Mouse (Mus musculus): ENCODE measurements at regions not wholly inside any gene's neighbourhood (a gene's known extent, or its start where the extent isn't known, plus 50 kb on each side); places are given as distances from the start of the nearest gene placed in this dataset.

DNA sequence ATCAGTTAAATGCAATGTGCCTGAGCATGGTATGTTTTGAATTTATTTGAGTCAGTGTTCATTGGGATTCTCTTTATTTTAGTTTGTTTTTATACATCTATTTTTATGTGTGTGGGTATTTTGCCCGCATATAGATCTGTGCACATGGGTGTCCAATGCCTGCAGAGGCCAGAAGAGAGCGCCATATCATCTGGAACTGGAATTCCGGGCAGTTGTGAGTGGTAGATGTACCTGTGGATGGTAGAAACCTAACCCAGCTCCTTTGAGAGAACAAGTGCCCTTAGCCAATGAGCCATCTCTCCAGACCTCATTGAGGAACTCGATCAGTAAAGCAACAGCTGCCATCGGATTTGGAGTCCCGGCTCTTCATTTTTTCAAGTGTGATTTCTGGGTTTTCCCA, 94.0 kb upstream of the Mon1b start:
- no peaks in the 10 kb centered on the region for H3K9me3 ChIP-seq (replicated peaks; ENCODE audit: control insufficient read depth, low read length, poor library complexity, severe bottlenecking)
- no peak for ATAC-seq
- 84% methylated on average over 6 of the region's 6 CpGs for WGBS

DNA sequence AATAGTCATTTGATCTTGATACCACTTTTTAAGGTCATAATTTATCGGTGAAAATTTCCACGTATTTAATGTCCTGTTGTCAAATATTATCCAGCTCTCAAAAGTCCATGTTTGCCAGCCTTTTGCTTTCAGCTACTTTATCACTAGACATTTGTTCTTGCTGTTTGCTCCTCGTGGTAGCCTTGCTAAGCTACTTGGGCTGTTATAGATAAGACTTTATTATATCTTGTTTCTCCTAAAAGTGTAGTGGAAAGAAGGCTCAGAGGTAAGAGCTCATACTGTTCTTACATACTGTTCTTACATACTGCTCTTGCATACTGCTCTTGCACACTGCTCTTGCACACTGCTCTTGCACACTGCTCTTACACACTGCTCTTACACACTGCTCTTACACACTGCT, 93.3 kb upstream of the Mon1b start:
- no peaks in the 10 kb centered on the region for H3K36me3 ChIP-seq (ENCODE audit: control insufficient read depth, insufficient read depth, low read length)
- no peaks in the 10 kb centered on the region for H3K27me3 ChIP-seq (ENCODE audit: control insufficient read depth, insufficient read depth, low read depth, low read length)
- H3K4me2 ChIP-seq (ENCODE audit: low read length), result no peak overlapping the region
- H3K27ac ChIP-seq (ENCODE audit: low read length), result no peak overlapping the region
- WGBS, result 84% methylated on average over 3 of the region's 3 CpGs
- H3K4me3 ChIP-seq (ENCODE audit: low read depth, low read length), result no peak overlapping the region
- no peak overlapping the region for H3K9ac ChIP-seq (ENCODE audit: low read depth, low read length)
- H3K4me1 ChIP-seq (ENCODE audit: control insufficient read depth, insufficient read depth, low read length), result no peaks in the 10 kb centered on the region
- ATAC-seq, result no peak
- no peaks in the 10 kb centered on the region for H3K9me3 ChIP-seq (replicated peaks; ENCODE audit: control insufficient read depth, low read length, poor library complexity, severe bottlenecking)

More for the DNA sequence above, 94.0 kb upstream of the Mon1b start:
- no peak overlapping the region for H3K4me3 ChIP-seq (ENCODE audit: low read depth, low read length)
- H3K4me1 ChIP-seq (ENCODE audit: control insufficient read depth, insufficient read depth, low read length), result no peaks in the 10 kb centered on the region
- no peak overlapping the region for H3K9ac ChIP-seq (ENCODE audit: low read depth, low read length)
- no peak overlapping the region for H3K27ac ChIP-seq (ENCODE audit: low read length)
- no peaks in the 10 kb centered on the region for H3K36me3 ChIP-seq (ENCODE audit: control insufficient read depth, insufficient read depth, low read length)
- no peak overlapping the region for H3K4me2 ChIP-seq (ENCODE audit: low read length)
- no peaks in the 10 kb centered on the region for H3K27me3 ChIP-seq (ENCODE audit: control insufficient read depth, insufficient read depth, low read depth, low read length)

DNA sequence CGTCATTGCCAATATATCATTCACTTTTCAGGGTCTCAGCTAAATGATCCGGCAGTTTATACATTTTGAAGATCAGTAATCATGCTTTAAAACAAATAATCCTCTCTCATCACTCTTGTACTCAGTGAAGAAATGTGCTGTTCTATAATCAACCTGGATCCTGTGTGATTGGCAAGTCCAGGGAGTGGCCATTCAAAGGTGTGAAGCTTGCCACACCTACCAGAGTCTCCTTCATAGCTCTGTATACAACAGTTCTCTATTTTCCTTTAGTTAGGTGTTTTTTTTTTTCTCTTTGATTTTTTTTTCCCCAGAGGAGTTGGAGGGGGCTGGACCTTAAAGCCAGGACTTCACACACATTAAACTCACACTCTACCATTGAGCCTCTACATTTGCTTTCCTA, 92.7 kb upstream of the Mon1b start:
- Histone ChIP-seq H3K9me3 (replicated peaks; ENCODE audit: control insufficient read depth, low read length, poor library complexity, severe bottlenecking) (no peaks in the 10 kb centered on the region), H3K9ac (ENCODE audit: low read depth, low read length) (no peak overlapping the region), H3K27ac (ENCODE audit: low read length) (no peak overlapping the region), H3K36me3 (ENCODE audit: control insufficient read depth, insufficient read depth, low read length) (no peaks in the 10 kb centered on the region), H3K4me1 (ENCODE audit: control insufficient read depth, insufficient read depth, low read length) (no peaks in the 10 kb centered on the region), H3K4me2 (ENCODE audit: low read length) (no peak overlapping the region), H3K27me3 (ENCODE audit: control insufficient read depth, insufficient read depth, low read depth, low read length) (no peaks in the 10 kb centered on the region), H3K4me3 (ENCODE audit: low read depth, low read length) (no peak overlapping the region)
- ATAC-seq, result no peak
- 87% methylated on average over 2 of the region's 2 CpGs for WGBS

DNA sequence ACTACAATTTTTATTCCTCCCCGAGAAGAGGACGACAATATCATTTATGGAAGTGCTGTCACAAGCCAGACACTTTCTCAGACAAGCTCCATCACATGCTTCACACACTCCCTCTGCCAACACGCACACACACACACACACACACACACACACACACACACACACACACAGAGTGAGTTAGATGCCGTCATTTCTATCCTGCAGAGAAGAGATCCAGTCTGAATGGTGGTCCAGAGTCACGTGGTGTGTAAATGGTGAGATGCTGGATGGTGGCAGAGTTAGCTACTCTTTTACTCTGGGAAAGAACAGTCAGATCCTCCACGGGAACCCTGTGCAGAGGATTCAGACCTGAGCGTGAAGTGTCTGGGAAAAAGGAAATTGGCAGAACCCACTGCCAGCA, 86.2 kb upstream of the Mon1b start:
- no peak overlapping the region for H3K27ac ChIP-seq (ENCODE audit: low read length)
- peaks cover under 1% of the 10 kb centered on the region for H3K4me1 ChIP-seq (ENCODE audit: control insufficient read depth, insufficient read depth, low read length)
- no peaks in the 10 kb centered on the region for H3K9me3 ChIP-seq (replicated peaks; ENCODE audit: control insufficient read depth, low read length, poor library complexity, severe bottlenecking)
- ATAC-seq, result no peak
- H3K4me2 ChIP-seq (ENCODE audit: low read length), result no peak overlapping the region
- no peaks in the 10 kb centered on the region for H3K27me3 ChIP-seq (ENCODE audit: control insufficient read depth, insufficient read depth, low read depth, low read length)
- H3K9ac ChIP-seq (ENCODE audit: low read depth, low read length), result no peak overlapping the region
- WGBS, result 79% methylated on average over 7 of the region's 7 CpGs
- no peaks in the 10 kb centered on the region for H3K36me3 ChIP-seq (ENCODE audit: control insufficient read depth, insufficient read depth, low read length)
- H3K4me3 ChIP-seq (ENCODE audit: low read depth, low read length), result no peak overlapping the region

DNA sequence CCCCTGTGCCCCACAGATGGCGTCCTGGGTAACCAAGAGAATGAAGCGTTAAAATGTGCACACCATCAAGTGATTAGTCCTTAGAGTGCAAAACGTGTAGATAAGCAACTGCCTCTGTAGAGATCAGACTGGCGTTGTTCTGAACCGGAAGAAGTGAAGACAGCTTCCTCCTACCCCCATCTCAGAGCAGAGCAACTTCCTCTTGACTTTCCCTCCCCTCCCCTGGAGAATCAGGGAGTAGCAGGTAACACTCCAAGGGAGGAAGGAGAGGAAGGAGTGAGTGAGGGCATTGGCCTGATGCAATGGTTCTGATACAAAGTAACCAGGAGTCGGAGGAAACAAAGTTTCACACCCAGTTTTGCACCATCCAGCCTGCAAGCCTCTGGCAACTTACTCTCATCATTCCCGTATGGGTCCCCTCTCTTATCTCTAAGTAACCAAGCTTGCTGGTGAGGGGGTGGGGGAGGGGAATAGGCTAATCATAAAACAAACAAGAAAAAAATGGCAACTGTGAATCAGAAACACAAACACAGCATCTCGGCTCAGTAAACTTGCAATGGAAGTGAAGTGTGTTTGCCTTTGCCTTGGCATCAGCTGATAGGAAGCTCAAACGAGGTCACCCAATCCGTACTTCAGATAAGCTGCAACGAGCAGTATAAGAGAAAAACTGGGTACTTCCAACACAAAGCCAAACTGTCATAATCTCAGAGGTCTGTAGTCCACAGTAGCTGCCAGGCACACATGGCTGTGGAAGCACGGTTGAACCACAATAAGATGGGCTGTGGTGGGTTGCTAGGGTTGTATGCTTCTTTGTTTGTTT, 83.7 kb upstream of the Mon1b start:
- Histone ChIP-seq H3K27ac (ENCODE audit: low read length) (no peak overlapping the region), H3K4me2 (ENCODE audit: low read length) (no peak overlapping the region), H3K36me3 (ENCODE audit: control insufficient read depth, insufficient read depth, low read length) (no peaks in the 10 kb centered on the region), H3K27me3 (ENCODE audit: control insufficient read depth, insufficient read depth, low read depth, low read length) (no peaks in the 10 kb centered on the region), H3K4me3 (ENCODE audit: low read depth, low read length) (no peak overlapping the region), H3K9ac (ENCODE audit: low read depth, low read length) (no peak overlapping the region), H3K4me1 (ENCODE audit: control insufficient read depth, insufficient read depth, low read length) (peaks cover 12% of the 10 kb centered on the region), H3K9me3 (replicated peaks; ENCODE audit: control insufficient read depth, low read length, poor library complexity, severe bottlenecking) (no peaks in the 10 kb centered on the region)
- ATAC-seq, result no peak
- 73% methylated on average over 12 of the region's 12 CpGs for WGBS

DNA sequence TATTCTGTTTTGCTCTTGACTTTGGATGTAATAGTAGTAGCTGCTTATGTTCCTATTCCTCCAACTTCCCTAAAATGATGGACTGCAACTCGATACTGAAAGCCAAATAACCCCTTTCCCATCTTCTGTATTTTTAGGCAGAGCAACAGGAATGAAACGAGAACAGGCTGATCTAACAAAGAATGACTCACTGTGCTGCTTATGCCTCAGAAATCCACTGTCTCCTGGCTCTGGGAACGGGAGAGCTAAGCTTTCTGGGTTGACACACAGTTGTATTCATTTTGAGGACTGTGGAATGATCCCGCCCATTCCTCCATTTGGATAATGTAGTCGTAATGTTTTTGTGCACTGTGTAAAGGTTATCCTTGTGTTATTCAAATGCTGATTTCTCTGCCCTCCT, 82.6 kb upstream of the Mon1b start:
- 60% methylated on average over 5 of the region's 5 CpGs for WGBS
- Histone ChIP-seq H3K27ac (ENCODE audit: low read length) (no peak overlapping the region), H3K36me3 (ENCODE audit: control insufficient read depth, insufficient read depth, low read length) (no peaks in the 10 kb centered on the region), H3K9ac (ENCODE audit: low read depth, low read length) (no peak overlapping the region), H3K4me1 (ENCODE audit: control insufficient read depth, insufficient read depth, low read length) (peaks cover 12% of the 10 kb centered on the region), H3K4me2 (ENCODE audit: low read length) (no peak overlapping the region), H3K27me3 (ENCODE audit: control insufficient read depth, insufficient read depth, low read depth, low read length) (no peaks in the 10 kb centered on the region), H3K9me3 (replicated peaks; ENCODE audit: control insufficient read depth, low read length, poor library complexity, severe bottlenecking) (no peaks in the 10 kb centered on the region), H3K4me3 (ENCODE audit: low read depth, low read length) (no peak overlapping the region)
- no peak for ATAC-seq

DNA sequence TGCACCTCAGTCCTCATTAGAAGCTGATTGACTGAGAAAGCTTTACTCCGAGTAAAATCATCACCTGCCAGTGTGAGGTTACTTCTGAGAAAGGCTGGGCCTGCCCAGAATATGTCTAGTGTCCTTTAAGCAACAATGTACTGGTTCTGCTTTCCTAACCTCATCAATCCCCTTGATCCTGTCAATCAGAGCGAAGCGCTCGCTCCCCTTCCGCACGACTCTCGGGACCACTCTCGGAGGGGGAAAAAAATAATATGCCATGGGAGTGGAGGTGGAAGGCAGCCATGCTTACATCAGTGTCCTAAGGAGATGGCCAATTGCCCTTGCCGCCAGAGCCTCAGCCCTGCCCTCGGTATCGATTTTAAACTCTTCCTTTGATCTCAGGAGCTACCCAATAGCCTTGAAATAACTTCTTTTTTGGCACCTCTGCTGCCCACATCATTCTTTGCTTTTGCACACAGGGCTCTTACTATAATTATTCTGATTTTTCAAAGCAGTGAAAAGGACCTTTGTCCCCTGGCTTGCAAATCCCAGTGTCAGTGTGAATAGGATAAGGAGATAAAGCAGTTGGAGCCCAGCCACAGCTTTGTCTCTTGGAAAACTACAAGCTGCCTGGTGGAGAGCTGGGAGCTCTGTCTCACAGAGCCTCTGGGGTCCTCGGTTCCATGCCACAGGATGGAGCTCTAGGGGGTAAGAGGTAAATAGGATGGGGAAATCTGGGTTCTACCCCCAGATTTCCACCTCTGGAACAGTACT, 80.5 kb upstream of the Mon1b start:
- ATAC-seq, result peak; percentile 64
- Histone ChIP-seq H3K4me3 (ENCODE audit: low read depth, low read length) (no peak overlapping the region), H3K27ac (ENCODE audit: low read length) (peak overlapping the region; percentile 23)

DNA sequence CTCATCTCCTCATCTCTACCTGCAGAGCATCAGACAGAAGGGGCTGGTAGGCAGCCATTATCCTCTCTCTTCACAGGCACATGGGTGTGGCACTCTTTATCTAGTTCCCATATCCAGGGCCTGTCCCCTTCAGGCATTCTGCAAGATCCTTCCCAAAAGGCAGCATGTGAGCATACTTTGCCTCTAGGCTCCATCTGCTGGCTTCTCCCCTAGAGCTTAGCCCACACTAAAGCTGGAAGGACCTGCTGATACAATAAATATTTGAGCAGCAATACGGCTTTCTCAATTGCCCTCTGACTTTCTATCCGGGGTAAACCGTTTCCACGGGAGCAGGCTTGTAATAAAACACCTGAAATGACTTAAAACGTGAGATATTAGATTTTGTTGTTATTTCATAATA, 78.4 kb upstream of the Mon1b start:
- no peak for ATAC-seq
- Histone ChIP-seq H3K4me1 (ENCODE audit: control insufficient read depth, insufficient read depth, low read length) (peaks cover 12% of the 10 kb centered on the region), H3K27ac (ENCODE audit: low read length) (no peak overlapping the region), H3K9me3 (replicated peaks; ENCODE audit: control insufficient read depth, low read length, poor library complexity, severe bottlenecking) (no peaks in the 10 kb centered on the region), H3K36me3 (ENCODE audit: control insufficient read depth, insufficient read depth, low read length) (no peaks in the 10 kb centered on the region), H3K9ac (ENCODE audit: low read depth, low read length) (no peak overlapping the region), H3K4me3 (ENCODE audit: low read depth, low read length) (no peak overlapping the region), H3K27me3 (ENCODE audit: control insufficient read depth, insufficient read depth, low read depth, low read length) (no peaks in the 10 kb centered on the region), H3K4me2 (ENCODE audit: low read length) (no peak overlapping the region)
- WGBS, result 64% methylated on average over 5 of the region's 5 CpGs

More for the DNA sequence above, 80.5 kb upstream of the Mon1b start:
- 3% methylated on average over 12 of the region's 12 CpGs for WGBS
- Histone ChIP-seq H3K36me3 (ENCODE audit: control insufficient read depth, insufficient read depth, low read length) (no peaks in the 10 kb centered on the region), H3K9me3 (replicated peaks; ENCODE audit: control insufficient read depth, low read length, poor library complexity, severe bottlenecking) (no peaks in the 10 kb centered on the region), H3K4me2 (ENCODE audit: low read length) (peak overlapping the region; percentile 53), H3K27me3 (ENCODE audit: control insufficient read depth, insufficient read depth, low read depth, low read length) (no peaks in the 10 kb centered on the region), H3K4me1 (ENCODE audit: control insufficient read depth, insufficient read depth, low read length) (peaks cover 12% of the 10 kb centered on the region), H3K9ac (ENCODE audit: low read depth, low read length) (peak overlapping the region; percentile 23; the same call in 1 of the 2 replicates)

DNA sequence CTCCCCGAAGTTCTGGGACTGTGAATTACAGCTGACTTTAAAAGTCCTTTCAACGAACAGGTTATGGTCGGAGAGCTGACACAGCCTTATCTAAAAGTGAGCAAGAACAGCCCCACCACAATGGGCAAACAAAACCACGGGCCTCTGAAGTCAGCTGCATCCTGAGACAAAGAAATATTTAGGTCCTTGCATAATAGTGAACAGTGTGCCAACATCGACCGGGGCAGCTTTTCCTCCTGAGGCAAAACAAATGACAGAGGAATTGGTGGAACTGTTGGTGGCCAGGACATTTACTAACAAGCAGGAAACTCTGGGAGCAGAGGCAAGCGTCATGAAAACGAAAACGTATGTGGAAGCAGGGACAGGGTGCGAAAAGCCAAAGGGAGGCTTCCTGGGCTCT, 54.3 kb upstream of the Mon1b start:
- WGBS, result 70% methylated on average over 10 of the region's 10 CpGs
- H3K9me3 ChIP-seq (replicated peaks; ENCODE audit: control insufficient read depth, low read length, poor library complexity, severe bottlenecking), result no peaks in the 10 kb centered on the region

More for the DNA sequence above, 54.3 kb upstream of the Mon1b start:
- ATAC-seq, result no peak
- Histone ChIP-seq H3K36me3 (ENCODE audit: control insufficient read depth, insufficient read depth, low read length) (no peaks in the 10 kb centered on the region), H3K4me1 (ENCODE audit: control insufficient read depth, insufficient read depth, low read length) (peaks cover 8% of the 10 kb centered on the region), H3K9ac (ENCODE audit: low read depth, low read length) (no peak overlapping the region), H3K27me3 (ENCODE audit: control insufficient read depth, insufficient read depth, low read depth, low read length) (no peaks in the 10 kb centered on the region), H3K4me2 (ENCODE audit: low read length) (no peak overlapping the region), H3K4me3 (ENCODE audit: low read depth, low read length) (no peak overlapping the region), H3K27ac (ENCODE audit: low read length) (no peak overlapping the region)

Data from midbrain, embryonic 16.5 days (tissue).